Mouse (Mus musculus) mammary gland, adult 2 months (tissue): Measurements from ENCODE around the gene Spata2l. TPM values are rescaled to one million over a fixed set of nuclear protein-coding genes. Genes with fewer than 3 reads are reported as not detected.

Source experiments
- polyA plus RNA-seq: library from polyadenylated mRNA; depleted of rRNA; stranded (reverse); fragments of >200 nt; gene quantifications from 2 replicates; pipeline ENCODE4 v1.2.3, GENCODE M21; 2012; ENCODE audit warnings: low replicate concordance; rRNA removed

Gene Spata2l
- 9.0 and 19.4 TPM in 2 replicates for polyA plus RNA-seq

GRCm38 (mm10) chr8:123235520-123236497, at the start of gene Spata2l:
Spata2l (minus strand) TSS chr8:123236233.

GRCm38 (mm10) chr8:123254099-123254885, 18.3 kb upstream of the Spata2l start, which contains the start of the genes Zfp276 and Vps9d1:
Zfp276 (plus strand) TSS chr8:123254195.
Vps9d1 (minus strand) TSS chr8:123254348.

GRCm38 (mm10) chr8:123224278-123225266, 11.5 kb downstream of the Spata2l start, which contains the start of gene Cdk10:
Cdk10 (plus strand) TSS chr8:123224842.

GRCm38 (mm10) chr8:123212321-123213117, 23.5 kb downstream of the Spata2l start, which contains the start of the genes Chmp1a and Spata33:
Chmp1a (minus strand) TSS chr8:123212763.
Spata33 (plus strand) TSS chr8:123212832.

GRCm38 (mm10) chr8:123185566-123186409, 50.2 kb downstream of the Spata2l start, which contains the start of gene Dpep1:
Dpep1 (plus strand) TSS chr8:123186242.

Other genes starting within 250 kb of the Spata2l start
- gene Ankrd11, start 194.0 kb downstream of the Spata2l start, polyA plus RNA-seq: 49.8 and 63.0 TPM in 2 replicates
- 92.9 and 140 TPM in 2 replicates for gene Spg7, start 173.3 kb downstream of the Spata2l start, polyA plus RNA-seq
- 1,523 and 4,714 TPM in 2 replicates for gene Rpl13, start 133.9 kb downstream of the Spata2l start, polyA plus RNA-seq
- 2.7 and 3.4 TPM in 2 replicates for gene Cpne7, start 118.9 kb downstream of the Spata2l start, polyA plus RNA-seq
- 13.0 and 32.0 TPM in 2 replicates for gene Sult5a1, start 77.9 kb downstream of the Spata2l start, polyA plus RNA-seq
- 153 and 226 TPM in 2 replicates for gene Dpep1, start 50.0 kb downstream of the Spata2l start, polyA plus RNA-seq
- 101 and 105 TPM in 2 replicates for gene Chmp1a, start 23.5 kb downstream of the Spata2l start, polyA plus RNA-seq
- gene Spata33, start 23.4 kb downstream of the Spata2l start, polyA plus RNA-seq: 0.73 and 1.2 TPM in 2 replicates
- 59.7 and 68.5 TPM in 2 replicates for gene Cdk10, start 11.4 kb downstream of the Spata2l start, polyA plus RNA-seq
- 29.7 and 44.2 TPM in 2 replicates for gene Zfp276, start 18.0 kb upstream of the Spata2l start, polyA plus RNA-seq
- gene Vps9d1, start 18.1 kb upstream of the Spata2l start, polyA plus RNA-seq: 84.1 and 191 TPM in 2 replicates
- gene Fanca, start 82.3 kb upstream of the Spata2l start, polyA plus RNA-seq: 10.7 and 17.3 TPM in 2 replicates
- gene Spire2, start 96.5 kb upstream of the Spata2l start, polyA plus RNA-seq: 2.0 and 2.3 TPM in 2 replicates
- 170 and 237 TPM in 2 replicates for gene Tcf25, start 137.5 kb upstream of the Spata2l start, polyA plus RNA-seq
- gene Mc1r, start 170.9 kb upstream of the Spata2l start, polyA plus RNA-seq: not detected in 2 replicates
- 1.5 TPM in 2 replicates for gene Tubb3, start 175.2 kb upstream of the Spata2l start, polyA plus RNA-seq
- gene Def8, start 187.3 kb upstream of the Spata2l start, polyA plus RNA-seq: 29.8 and 38.0 TPM in 2 replicates
- 17.3 and 27.8 TPM in 2 replicates for gene Afg3l1, start 241.7 kb upstream of the Spata2l start, polyA plus RNA-seq